Mouse (Mus musculus) c-Kit-positive CD71-positive TER-119-negative erythroid progenitor cells, embryonic 14.5 days (primary cell): ENCODE measurements around the gene Rab11fip5.

ENCODE experiments used
- DNase-seq: peaks from one replicate; pipeline ENCODE4 v3.0.0-alpha.2; 2013; ENCODE audit warnings: low read depth

Rab11fip5 gene

GRCm38 (mm10) chr6:85307894-85308293, 66.5 kb downstream of the Rab11fip5 start:
- DNase-seq = no peak

DNA sequence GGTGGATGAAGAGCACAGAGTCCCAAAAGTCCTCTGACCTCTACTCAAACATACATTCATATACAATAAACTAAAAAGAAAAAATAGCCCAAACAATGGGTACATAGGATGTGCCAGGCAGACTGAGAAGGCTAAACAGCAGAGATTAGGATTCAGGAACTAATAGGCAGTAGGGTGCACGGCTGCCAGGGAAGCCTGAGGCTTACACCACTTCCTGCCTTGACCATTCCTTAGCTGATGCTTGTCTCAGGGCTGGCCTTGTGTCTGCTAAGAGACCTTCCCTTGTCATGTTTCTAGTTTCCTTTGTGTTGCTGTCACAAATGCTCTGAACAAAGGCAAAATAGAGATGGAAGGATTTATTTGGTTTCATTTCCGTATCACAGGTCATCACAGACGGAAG, 68.1 kb downstream of the Rab11fip5 start:
- no peak for DNase-seq

DNA sequence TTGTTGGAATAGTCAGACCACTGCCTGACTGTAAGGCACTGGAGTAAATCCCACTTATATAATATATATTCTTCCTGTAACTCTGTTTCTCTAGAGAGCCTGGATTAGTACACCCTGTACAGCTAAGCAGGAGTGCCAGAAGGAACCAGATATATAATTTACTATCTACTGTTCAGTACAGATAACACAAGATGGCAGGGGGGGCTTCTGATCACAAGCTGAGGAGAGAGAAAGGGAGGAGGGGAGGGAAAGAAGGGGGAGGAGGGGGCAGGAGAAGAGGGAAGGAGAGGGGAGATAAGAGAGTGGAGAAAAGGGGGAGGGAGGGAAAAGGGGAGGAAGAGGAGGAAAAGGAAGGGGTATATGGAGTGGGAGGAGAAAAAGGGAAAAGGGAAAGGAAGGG, 68.6 kb downstream of the Rab11fip5 start:
- DNase-seq = no peak

GRCm38 (mm10) chr6:85304966-85305365, 69.5 kb downstream of the Rab11fip5 start:
- no peak for DNase-seq

GRCm38 (mm10) chr6:85302326-85303055, 71.9 kb downstream of the Rab11fip5 start:
- DNase-seq = no peak

DNA sequence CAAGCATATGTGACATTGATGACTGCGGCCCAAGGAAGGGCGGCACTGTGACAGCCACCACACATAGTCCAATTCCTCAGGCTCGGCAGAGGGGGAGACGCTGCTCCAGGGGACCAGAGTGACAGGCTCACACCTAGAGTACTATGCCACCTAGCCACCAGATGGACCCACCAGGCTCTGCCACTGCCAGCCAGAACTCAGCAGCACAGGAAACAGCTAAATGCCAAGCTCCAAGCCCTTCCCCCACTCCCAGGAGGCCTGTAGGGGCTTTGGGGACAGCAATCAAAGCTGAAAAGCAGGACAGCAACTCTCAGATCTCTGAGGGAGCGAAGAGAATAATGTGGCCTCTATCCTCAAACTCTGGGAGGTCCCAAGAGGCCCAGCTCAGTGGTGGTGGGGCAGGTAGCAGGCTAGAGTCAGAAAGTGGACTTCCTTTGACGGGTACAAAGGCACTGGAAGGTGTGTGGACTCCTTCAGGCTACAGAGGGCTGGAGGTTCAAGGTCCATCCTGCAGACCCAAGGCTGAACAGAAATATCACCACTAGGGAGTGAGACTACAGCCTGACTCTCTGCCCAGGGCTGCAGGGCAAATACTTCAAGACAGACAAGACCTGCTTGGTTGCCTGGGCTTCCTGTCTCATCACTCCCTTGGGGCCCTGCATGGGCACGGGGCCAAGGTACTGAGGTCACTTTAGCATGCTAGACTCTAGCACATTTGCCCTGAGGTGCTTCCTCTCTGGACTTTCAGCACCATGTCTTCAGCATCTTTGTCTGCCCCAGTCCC, 78.9 kb downstream of the Rab11fip5 start:
- DNase-seq = no peak

GRCm38 (mm10) chr6:85294004-85294379, 80.4 kb downstream of the Rab11fip5 start:
- DNase-seq = no peak

DNA sequence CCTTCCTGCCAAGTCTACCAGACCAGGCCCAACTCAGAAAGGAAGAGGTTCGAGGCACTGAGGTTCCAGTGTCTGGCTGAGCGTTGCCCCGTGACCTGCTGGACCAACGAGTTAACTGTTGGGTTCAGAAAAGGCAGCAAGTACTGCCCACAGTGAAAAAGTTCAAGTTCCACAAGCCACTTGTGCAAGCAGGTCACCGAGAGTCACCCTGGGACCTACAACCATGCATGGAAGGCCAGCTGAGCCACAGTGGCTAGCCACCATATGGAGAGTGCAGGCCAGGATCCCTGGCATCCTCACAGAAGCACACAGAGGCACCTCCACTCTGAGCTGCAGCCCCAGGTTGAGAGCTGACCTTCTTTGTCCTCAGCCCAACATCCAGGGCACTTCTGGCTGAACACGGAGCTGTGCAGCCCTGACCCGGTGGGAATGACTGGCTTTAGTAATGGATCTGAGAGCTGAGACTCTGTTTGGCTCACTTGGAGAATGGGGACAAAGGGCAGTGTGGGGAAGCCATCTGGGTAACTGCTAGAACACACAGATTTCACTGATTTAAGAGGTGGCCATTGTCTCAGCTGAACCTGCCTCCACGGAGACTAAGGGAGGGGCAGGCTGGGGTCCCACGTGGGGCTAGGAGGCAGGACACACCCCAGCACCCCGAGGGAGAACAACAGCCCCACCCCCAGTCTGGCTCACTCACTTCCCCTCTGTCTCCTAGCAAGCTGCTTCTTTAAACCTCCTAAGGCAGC, 81.0 kb downstream of the Rab11fip5 start:
- no peak for DNase-seq

DNA sequence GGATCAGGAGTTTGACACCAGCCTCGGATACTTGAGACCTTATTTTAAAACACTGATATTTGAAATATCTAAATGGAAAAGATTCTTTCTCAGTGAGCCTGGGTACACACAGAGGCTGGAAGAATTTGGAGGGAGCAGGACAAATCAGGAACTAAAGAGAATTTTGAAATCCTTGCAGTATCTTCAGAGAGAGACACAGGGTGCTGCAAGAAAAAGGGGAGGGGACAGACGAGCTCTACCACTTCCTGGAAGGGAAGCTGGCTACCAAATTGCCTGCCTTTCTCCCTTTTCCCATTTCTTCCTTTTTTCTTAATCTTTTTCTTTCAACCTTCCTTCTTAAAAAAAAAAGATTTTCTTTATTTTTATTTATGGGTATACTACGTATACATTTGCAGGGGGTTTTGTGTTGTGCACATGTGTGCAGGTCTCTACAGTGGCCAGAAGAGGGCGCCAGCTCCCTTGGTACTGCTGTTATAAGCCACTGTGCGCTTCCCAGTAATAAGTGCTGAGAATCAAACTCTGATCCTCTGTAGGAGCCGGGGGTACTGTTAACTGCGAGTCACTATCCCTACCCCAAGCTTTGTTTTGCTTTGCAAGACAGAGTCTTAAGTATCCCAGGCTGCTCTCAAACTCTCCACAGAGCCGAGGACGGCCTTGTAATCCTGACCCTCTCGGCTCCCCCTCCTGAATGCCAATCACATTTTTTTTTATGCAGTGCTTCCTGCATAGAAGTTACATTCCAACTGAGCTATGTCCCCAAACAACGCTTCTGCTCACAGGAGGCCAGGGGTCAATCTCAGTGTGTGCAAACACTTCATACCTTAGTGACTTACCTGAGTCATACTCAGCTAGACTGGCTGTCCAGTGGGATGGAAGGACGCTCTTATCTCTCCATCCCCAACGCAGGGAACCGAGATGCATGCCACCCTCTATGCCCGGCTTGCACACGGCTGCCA, 83.3 kb downstream of the Rab11fip5 start:
- DNase-seq = no peak

DNA sequence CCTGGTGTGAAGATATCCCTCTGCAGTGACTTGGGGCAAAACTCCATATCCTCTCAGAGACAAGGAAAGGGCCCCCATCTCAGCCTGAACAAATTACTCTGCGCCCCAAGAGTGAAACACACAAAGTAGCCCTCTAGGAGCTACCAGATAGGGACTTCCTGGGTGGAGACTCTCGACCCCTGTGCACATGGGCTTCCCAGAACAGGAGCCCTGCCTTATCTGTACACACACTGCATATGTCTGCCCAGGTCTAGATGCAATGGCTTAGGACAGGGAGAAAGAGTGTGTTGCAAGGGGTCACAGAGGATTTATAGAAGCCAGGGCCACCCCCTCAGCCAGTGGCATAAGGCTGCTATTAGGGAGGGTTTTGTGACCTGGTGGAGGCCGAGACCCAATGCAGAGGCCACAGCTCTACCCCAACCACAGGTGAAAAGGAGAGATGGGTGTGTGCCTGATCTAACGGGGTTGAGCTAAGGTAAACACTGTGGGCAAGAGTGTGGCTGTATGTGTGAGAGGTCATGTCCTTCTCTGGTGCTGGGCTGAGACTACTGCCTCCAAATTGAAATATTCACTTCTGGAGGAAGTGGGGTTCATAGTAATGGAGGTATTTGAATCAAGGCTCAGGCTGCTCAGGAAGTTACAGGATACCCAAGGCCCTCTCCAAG, 86.1 kb downstream of the Rab11fip5 start:
- DNase-seq = no peak

DNA sequence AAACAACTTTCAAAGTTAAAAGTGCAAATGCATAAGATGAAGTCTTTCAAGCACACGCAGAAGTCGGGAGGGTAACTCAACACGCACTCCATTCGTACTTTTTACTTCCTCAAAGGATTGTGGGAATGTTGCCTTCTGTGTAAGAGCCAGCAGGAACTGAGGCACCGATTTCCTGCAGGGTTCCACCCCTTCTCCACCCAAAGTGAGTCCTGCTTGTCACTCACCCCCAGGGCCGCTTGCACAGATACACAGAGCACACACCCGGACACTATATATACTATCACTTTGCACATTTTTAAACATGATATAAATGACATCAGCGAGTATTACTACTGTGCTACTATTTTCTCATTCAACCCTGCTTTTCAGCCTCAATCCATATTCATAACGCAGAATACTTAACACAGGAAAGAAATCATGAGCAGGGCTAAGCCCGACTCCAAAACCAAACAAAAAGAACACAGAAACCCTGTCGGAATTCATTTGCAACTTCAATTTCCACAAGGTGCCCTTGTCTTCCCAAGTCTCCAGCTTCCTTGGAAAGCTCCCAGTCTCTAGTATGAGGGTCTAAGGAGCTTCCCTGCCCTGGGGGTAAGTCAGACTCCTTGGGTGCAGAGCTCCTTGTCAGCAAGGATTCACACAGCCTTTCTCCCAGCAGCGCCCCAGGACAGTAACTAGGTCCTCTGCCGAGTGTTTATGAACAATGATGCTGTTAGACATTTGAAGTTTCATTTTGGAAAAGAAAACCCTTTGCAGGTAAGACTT, 88.0 kb downstream of the Rab11fip5 start:
- DNase-seq = no peak
